ENCODE assay signal across 14 mouse cellular contexts in the genomic region with DNA sequence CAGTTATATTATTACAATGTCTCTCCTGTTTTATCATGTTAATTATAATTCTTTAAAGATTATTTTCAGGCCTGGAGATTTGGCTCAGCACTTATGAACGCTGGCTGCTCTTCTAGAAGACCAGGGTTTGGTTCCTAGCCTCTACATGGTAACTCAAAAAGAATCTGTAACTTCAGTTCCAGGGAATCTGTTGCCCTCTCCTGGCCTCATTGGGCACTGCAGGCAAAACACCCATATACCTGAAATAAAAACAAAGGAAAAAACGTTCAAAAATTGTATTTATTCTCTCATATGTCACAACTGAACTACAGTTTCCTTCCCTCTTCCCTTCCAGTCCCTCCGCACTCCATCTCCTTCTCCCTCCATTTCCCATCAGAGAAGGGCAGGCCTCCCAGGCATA.
DNase-seq lines count a peak whose midpoint lies in the region; ATAC-seq and TF ChIP-seq lines count a peak whose summit lies in the region.
"Had no signal": no experiment of that assay in that cellular context is flagged by ENCODE, and none has a peak within 500 bp of the region (broad histone marks: within the 10 kb centered on the region; RNA-seq: fewer than 3 reads in every experiment).

No protein-coding gene starts in this region.

- H3K4me1 ChIP-seq in heart, postnatal 0 days (ENCODE audit: control insufficient read depth, insufficient read depth) = peaks cover 10% of the 10 kb centered on the region
- H3K4me1 ChIP-seq: hindbrain, embryonic 15.5 days had no signal

- 58% methylated on average over 3 of the region's 3 CpGs for WGBS in heart, postnatal 0 days

- H3K27me3 ChIP-seq in heart, postnatal 0 days (ENCODE audit: control insufficient read depth, insufficient read depth, low read length) = no peaks in the 10 kb centered on the region
- H3K27me3 ChIP-seq: heart, embryonic 13.5 days; hindbrain, embryonic 15.5 days; liver, embryonic 15.5 days had no signal

- no peak for TF ChIP-seq EP300 in heart, postnatal 0 days (IDR thresholded peaks at IDR 0.05; ENCODE audit: low read depth)

- H3K36me3 ChIP-seq in heart, postnatal 0 days (replicated peaks; ENCODE audit: control insufficient read depth, insufficient read depth, low read length) = no peaks in the 10 kb centered on the region
- H3K36me3 ChIP-seq: heart, embryonic 13.5 days; hindbrain, embryonic 15.5 days; liver, embryonic 15.5 days; midbrain, embryonic 10.5 days had no signal

- ATAC-seq in heart, postnatal 0 days (ENCODE audit: insufficient read depth, low read depth) = no peak

- no peak overlapping the region for H3K9ac ChIP-seq in heart, postnatal 0 days (replicated peaks; ENCODE audit: low read depth, low read length)
- H3K9ac ChIP-seq: heart, embryonic 13.5 days; hindbrain, embryonic 15.5 days; liver, embryonic 15.5 days had no signal

- intact Hi-C loops in heart, postnatal 25 days (cut with DNase I) = loop anchor here (10.0 kb wide), 2 partner anchors 252 to 482 kb away; no protein-coding TSS in a partner anchor

- TF ChIP-seq CTCF in heart, postnatal 0 days (IDR thresholded peaks at IDR 0.05; ENCODE audit: low read depth) = peak; percentile 16; the same call in 1 of the 2 replicates

- H3K27ac ChIP-seq in heart, postnatal 0 days (ENCODE audit: low read depth) = no peak overlapping the region
- H3K27ac ChIP-seq: heart, embryonic 13.5 days; hindbrain, embryonic 15.5 days; liver, embryonic 15.5 days; midbrain, embryonic 10.5 days had no signal

- no peaks in the 10 kb centered on the region; the same call in 1 of the 2 replicates for H3K9me3 ChIP-seq in heart, postnatal 0 days (replicated peaks; ENCODE audit: control insufficient read depth, low read length)
- H3K9me3 ChIP-seq: hindbrain, embryonic 15.5 days; liver, embryonic 15.5 days; midbrain, embryonic 10.5 days had no signal

- H3K4me3 ChIP-seq in heart, postnatal 0 days (ENCODE audit: low read depth, low read length) = no peak overlapping the region
- H3K4me3 ChIP-seq: erythroblast, embryonic 14.5 days; heart, embryonic 13.5 days; hindbrain, embryonic 15.5 days; liver, embryonic 15.5 days; midbrain, embryonic 10.5 days had no signal

- no peak overlapping the region for H3K4me2 ChIP-seq in heart, postnatal 0 days (ENCODE audit: low read depth, low read length)
- H3K4me2 ChIP-seq: heart, embryonic 13.5 days; hindbrain, embryonic 15.5 days; liver, embryonic 15.5 days had no signal

- no peak for DNase-seq in heart, postnatal 0 days (ENCODE audit: low spot score)
- no peak for DNase-seq in heart, postnatal 25 days (ENCODE audit: low spot score)
- DNase-seq in lung, postnatal 36 days = peak; percentile 25
- no peak for DNase-seq in lung, postnatal 10 days
- peak; percentile 37 for DNase-seq in ZHBTc4 (ENCODE audit: low read depth, low spot score)
- no peak for DNase-seq in right cerebral cortex, postnatal 36 days (ENCODE audit: low spot score in 2 of 2)
- DNase-seq in heart, postnatal 4 days = no peak
- DNase-seq: adrenal gland, adult 8-10 months; cerebellum, adult 11 months had no signal

Comparison
In these comparisons a context has a peak if more than half of its experiments do, and no peak if none do; other contexts are left out.
1. DNase-seq: peak in lung, postnatal 36 days (single experiment) and ZHBTc4 (single experiment); none in heart, postnatal 0 days (single experiment), heart, postnatal 25 days (single experiment), lung, postnatal 10 days (single experiment), right cerebral cortex, postnatal 36 days (0 of 2) and heart, postnatal 4 days (single experiment).